In genomic region chr3:88615117-88615516, GRCm38 (mm10) we compare ENCODE assay signal across 12 mouse cellular contexts. TPM values are rescaled to one million over a fixed set of nuclear protein-coding genes. Genes with fewer than 3 reads are reported as not detected.
DNase-seq lines count a peak whose midpoint lies in the region; ATAC-seq lines count a peak whose summit lies in the region.
"Had no signal": no experiment of that assay in that cellular context is flagged by ENCODE, and none has a peak within 500 bp of the region (broad histone marks: within the 10 kb centered on the region; RNA-seq: fewer than 3 reads in every experiment).

No protein-coding gene starts in this region.

- H3K27me3 ChIP-seq in limb, embryonic 15.5 days: no peaks in the 10 kb centered on the region
- H3K27me3 ChIP-seq: hindbrain, embryonic 15.5 days; limb, embryonic 13.5 days had no signal

- H3K9ac ChIP-seq in limb, embryonic 15.5 days: no peak overlapping the region
- H3K9ac ChIP-seq: hindbrain, embryonic 15.5 days; limb, embryonic 13.5 days had no signal

- H3K36me3 ChIP-seq in limb, embryonic 15.5 days: no peaks in the 10 kb centered on the region
- H3K36me3 ChIP-seq: hindbrain, embryonic 15.5 days; limb, embryonic 13.5 days had no signal

- H3K4me1 ChIP-seq in limb, embryonic 15.5 days: peaks cover 28% of the 10 kb centered on the region

- 57% methylated on average over 5 of the region's 5 CpGs for WGBS in limb, embryonic 15.5 days

- peak; percentile 91 for DNase-seq in heart, adult 11 months
- DNase-seq in heart, adult 8-10 months (ENCODE audit: low spot score): no peak
- DNase-seq in MN1 (ENCODE audit: low spot score): peak; percentile 53
- peak; percentile 84 for DNase-seq in kidney, adult 11 months
- no peak for DNase-seq in frontal cortex, postnatal 14 days (ENCODE audit: low spot score in 2 of 2)
- no peak for DNase-seq in ovary, postnatal 10 days (ENCODE audit: low spot score)
- no peak for DNase-seq in neural tube, embryonic 10.5 days (ENCODE audit: extremely low spot score, low spot score)

- H3K27ac ChIP-seq in limb, embryonic 15.5 days: peak overlapping the region; percentile 22; the same call in 1 of the 2 replicates
- H3K27ac ChIP-seq: hindbrain, embryonic 15.5 days; limb, embryonic 13.5 days had no signal

- no peak overlapping the region for H3K4me3 ChIP-seq in limb, embryonic 15.5 days
- H3K4me3 ChIP-seq: hindbrain, embryonic 15.5 days; limb, embryonic 13.5 days had no signal

- no peaks in the 10 kb centered on the region for H3K9me3 ChIP-seq in limb, embryonic 15.5 days
- H3K9me3 ChIP-seq: hindbrain, embryonic 15.5 days; limb, embryonic 13.5 days had no signal

- H3K4me2 ChIP-seq in limb, embryonic 15.5 days: no peak overlapping the region
- H3K4me2 ChIP-seq: hindbrain, embryonic 15.5 days; limb, embryonic 13.5 days had no signal

- no peak for ATAC-seq in limb, embryonic 15.5 days (ENCODE audit: insufficient number of reproducible peaks, low FRiP score, low TSS enrichment, low read depth)

RNA-seq across cellular contexts. Expression of gene Arhgef2, which starts 9.4 kb away (rescaled TPM):
- 10 to 100 TPM; 38.8 to 45.9 (median 41.4) TPM for total RNA-seq in heart, adult 8-10 months (2022)
- polyA plus RNA-seq in limb, embryonic 15.5 days (2015; fragmentation: Nextera tagmentation; extraction: Ambion mirVana): 84.9 and 97.3 TPM in 2 replicates

RNA-seq across cellular contexts. Expression of gene Rxfp4, which starts 37.8 kb away (rescaled TPM):
- total RNA-seq in heart, adult 8-10 months (2022): under 1 TPM in 1 of 4 experiments, not detected in 3; 0.23 TPM
- polyA plus RNA-seq in limb, embryonic 15.5 days (2015; fragmentation: Nextera tagmentation; extraction: Ambion mirVana): 0.19 TPM in 1 of 2 replicates, not detected in the other
- total RNA-seq: midbrain, postnatal 0 days had no signal
- polyA plus RNA-seq: frontal cortex, adult 2 months; hindbrain, embryonic 15.5 days; limb, embryonic 13.5 days; midbrain, postnatal 0 days had no signal

RNA-seq across cellular contexts. Expression of gene Ssr2, which starts 39.4 kb away (rescaled TPM):
- total RNA-seq in heart, adult 8-10 months (2022): 10 to 100 TPM; 60.4 to 67.0 (median 64.4) TPM
- polyA plus RNA-seq in limb, embryonic 15.5 days (2015; fragmentation: Nextera tagmentation; extraction: Ambion mirVana): 347 and 365 TPM in 2 replicates

Comparison
In these comparisons a context has a peak if more than half of its experiments do, and no peak if none do; other contexts are left out.
1. DNase-seq: peak in heart, adult 11 months (single experiment), MN1 (single experiment) and kidney, adult 11 months (single experiment); none in heart, adult 8-10 months (single experiment), frontal cortex, postnatal 14 days (0 of 2), ovary, postnatal 10 days (single experiment) and neural tube, embryonic 10.5 days (single experiment).